Mouse (Mus musculus) limb, embryonic 13.5 days (tissue): ENCODE results near the gene Coa7. TPM values are rescaled to one million over a fixed set of nuclear protein-coding genes. Genes with fewer than 3 reads are reported as not detected.
"Not testable (repeated sequence)": the region's sequence is repeated elsewhere in the genome, so short reads cannot be mapped to it uniquely, and the experiment has no call there.

ENCODE experiments used
- ATAC-seq: fragments of 200-750 bp; cut with Nextera tagmentation; 2 replicates; pipeline ENCODE4 v1.8.0; 2017; ENCODE audit warnings: low read depth, moderate number of reproducible peaks, moderate TSS enrichment; ENCODE audit not compliant: low FRiP score
- H3K27ac ChIP-seq: fragments of 300-500 bp; sonication (generic); 2 replicates; pipeline ENCODE4 v1.5.1; 2015; ENCODE audit warnings: inconsistent platforms, mild to moderate bottlenecking, moderate library complexity
- H3K27me3 ChIP-seq: fragments of 300-500 bp; sonication (generic); 2 replicates; pipeline ENCODE4 v1.6.1; 2015; ENCODE audit warnings: mild to moderate bottlenecking, inconsistent platforms
- H3K36me3 ChIP-seq: fragments of 300-500 bp; sonication (generic); 2 replicates; pipeline ENCODE4 v1.6.1; 2015; ENCODE audit warnings: inconsistent platforms, mild to moderate bottlenecking, moderate library complexity
- H3K4me1 ChIP-seq: fragments of 300-500 bp; sonication (generic); 2 replicates; pipeline ENCODE4 v1.6.1; 2015; ENCODE audit warnings: inconsistent platforms
- H3K4me2 ChIP-seq: fragments of 300-500 bp; sonication (generic); replicated peaks from 2 replicates; pipeline ENCODE4 v1.6.1; 2015; ENCODE audit warnings: inconsistent platforms, mild to moderate bottlenecking, moderate library complexity
- H3K4me3 ChIP-seq: fragments of 300-500 bp; sonication (generic); 2 replicates; pipeline ENCODE4 v1.5.1; 2015; ENCODE audit warnings: moderate library complexity, mild to moderate bottlenecking, inconsistent platforms
- H3K9ac ChIP-seq: fragments of 300-500 bp; sonication (generic); 2 replicates; pipeline ENCODE4 v1.6.1; 2015; ENCODE audit warnings: mild to moderate bottlenecking, inconsistent platforms
- H3K9me3 ChIP-seq: fragments of 300-500 bp; sonication (generic); 2 replicates; pipeline ENCODE4 v1.6.1; 2016; ENCODE audit warnings: inconsistent platforms
- WGBS: fragments of 180-500 bp; shearing (Covaris S2); methylation state at CpG from one replicate; pipeline ENCODE4 v1.1.7; 2015; 5-methylcytosine and 5-hydroxymethylcytosine counted together
- polyA plus RNA-seq: library from polyadenylated mRNA; unstranded; fragments of >200 nt; fragmentation: Nextera tagmentation; extraction: Ambion mirVana; gene quantifications from 2 replicates; pipeline ENCODE4 v1.2.1, GENCODE M21; 2015

The Coa7 gene
- polyA plus RNA-seq, 1 experiment from 2014 or later: 49.0 TPM

DNA sequence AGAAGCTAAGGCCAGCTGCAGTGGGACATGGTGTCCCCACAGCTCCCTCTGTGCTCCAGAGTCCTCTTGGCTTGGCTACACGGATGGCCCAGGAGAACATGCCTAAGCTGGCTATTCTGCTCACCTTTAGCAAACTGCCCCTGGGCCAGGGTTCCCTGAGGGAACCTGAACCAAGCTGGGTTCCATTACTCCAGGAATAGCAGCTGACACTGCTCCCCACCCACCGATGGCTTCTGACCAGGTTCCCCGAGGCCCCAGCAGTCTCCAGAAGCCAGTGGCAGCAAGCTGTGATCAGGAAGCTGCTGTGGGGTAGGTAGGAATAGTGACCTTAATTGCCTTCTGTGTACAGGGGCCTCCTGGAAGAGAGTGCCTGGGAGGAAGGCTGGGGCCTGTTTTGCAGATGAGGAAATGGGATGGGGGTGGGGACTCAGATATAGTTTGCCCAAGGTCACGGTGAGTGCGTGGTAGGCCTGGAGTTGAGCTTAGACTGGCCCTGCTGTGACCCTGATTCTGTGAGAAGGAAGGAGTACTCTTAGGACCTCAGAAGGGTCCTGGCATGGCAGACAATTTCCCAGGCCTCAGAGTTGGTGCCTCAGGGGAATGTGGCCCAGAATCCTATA is 20.4 kb downstream of the Coa7 start:
- ATAC-seq: no peak
- no peaks in the 10 kb centered on the region for H3K27me3 ChIP-seq
- peak overlapping the region; percentile 92 for H3K27ac ChIP-seq
- H3K9me3 ChIP-seq: no peaks in the 10 kb centered on the region
- WGBS: 11% methylated on average over 5 of the region's 5 CpGs
- H3K36me3 ChIP-seq: no peaks in the 10 kb centered on the region
- peak overlapping the region; percentile 31; the same call in 1 of the 2 replicates for H3K9ac ChIP-seq
- H3K4me3 ChIP-seq: no peak overlapping the region
- H3K4me1 ChIP-seq: peaks cover 64% of the 10 kb centered on the region
- no peak overlapping the region; the same call in 1 of the 2 replicates for H3K4me2 ChIP-seq

DNA sequence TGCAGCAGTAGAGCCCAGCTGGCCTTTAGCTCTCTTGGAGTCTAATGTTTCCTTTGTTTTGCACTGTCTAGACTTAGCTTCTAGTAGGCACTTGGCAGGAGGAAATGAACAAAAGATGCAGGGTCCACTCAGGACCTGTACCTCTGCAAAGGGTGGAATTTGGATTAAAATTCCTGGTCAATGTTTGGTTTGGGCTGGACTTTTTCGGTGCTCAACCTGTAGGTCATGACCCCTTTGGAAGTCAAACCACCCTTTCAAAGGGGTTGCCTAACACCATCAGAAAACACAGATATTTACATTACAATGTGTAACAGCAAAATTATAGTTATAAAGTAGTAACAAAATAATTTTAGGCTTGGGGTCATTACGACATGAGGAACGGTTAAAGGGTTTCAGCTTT is 21.1 kb downstream of the Coa7 start:
- Histone ChIP-seq H3K4me3 (no peak overlapping the region), H3K9ac (no peak overlapping the region), H3K27ac (peak overlapping the region; percentile 92), H3K36me3 (no peaks in the 10 kb centered on the region), H3K9me3 (no peaks in the 10 kb centered on the region), H3K4me1 (peaks cover 63% of the 10 kb centered on the region), H3K27me3 (no peaks in the 10 kb centered on the region), H3K4me2 (no peak overlapping the region)
- ATAC-seq: no peak
- 53% methylated on average over 3 of the region's 3 CpGs for WGBS

DNA sequence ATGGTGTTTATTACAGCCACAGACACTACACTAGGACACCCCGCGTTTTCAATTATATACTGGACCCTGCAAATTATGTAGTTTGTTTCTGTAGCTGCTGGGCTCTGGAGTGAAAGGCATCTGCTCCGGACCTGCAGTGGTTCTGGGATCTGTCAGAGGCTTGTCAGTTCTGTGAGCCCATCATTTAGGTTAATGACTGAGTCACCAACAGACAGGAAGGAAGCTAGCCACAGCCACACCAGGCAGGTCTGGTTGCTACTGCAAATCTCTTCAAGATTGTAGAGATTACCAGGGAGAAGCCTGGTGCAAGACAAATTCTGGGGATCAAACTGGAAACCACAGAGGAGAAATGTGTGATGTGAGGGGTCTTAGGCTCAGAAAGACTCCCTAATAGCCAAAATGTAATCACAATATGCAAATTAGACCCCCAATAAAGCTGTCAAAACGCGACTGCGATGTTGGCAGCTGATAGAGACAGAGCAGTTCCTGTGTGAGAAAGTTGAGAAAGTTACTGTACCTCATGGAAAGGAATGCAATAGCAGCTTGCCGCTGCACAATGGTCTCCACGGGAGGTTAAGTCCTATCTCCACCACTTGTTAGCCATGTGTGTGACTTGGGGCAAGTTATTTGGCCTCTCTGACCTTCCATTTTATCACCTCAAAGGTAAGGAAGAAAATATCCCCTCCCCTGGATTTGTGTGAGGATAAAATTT is 22.1 kb downstream of the Coa7 start:
- 5% methylated on average over 8 of the region's 8 CpGs for WGBS
- ATAC-seq: no peak
- Histone ChIP-seq H3K36me3 (no peaks in the 10 kb centered on the region), H3K9me3 (no peaks in the 10 kb centered on the region), H3K9ac (peak overlapping the region; percentile 19; the same call in 1 of the 2 replicates), H3K4me1 (peaks cover 61% of the 10 kb centered on the region), H3K4me3 (no peak overlapping the region), H3K4me2 (peak overlapping the region; percentile 35), H3K27me3 (no peaks in the 10 kb centered on the region), H3K27ac (peak overlapping the region; percentile 92)

DNA sequence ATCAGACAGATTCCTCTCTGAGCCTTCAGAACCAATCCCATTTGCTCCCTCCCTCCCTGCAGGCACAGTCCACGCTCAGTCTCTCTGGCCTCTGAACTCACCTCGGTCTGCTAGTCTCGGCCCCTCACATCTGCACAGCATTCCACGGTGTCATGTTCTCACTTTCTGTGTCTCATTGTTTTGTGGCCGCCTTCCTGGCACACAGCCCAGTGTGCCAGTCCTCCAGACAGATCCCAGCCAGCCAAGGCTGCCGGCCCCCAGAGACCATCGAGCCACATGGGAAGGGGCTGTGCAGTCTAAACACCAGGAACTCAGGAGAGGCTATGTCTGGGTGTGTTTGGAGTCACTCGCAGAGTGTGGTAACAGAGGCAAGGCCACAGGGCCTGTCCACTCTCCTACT is 22.9 kb downstream of the Coa7 start:
- H3K4me1 ChIP-seq: peaks cover 61% of the 10 kb centered on the region
- peak; percentile 87 for ATAC-seq
- H3K27me3 ChIP-seq: no peaks in the 10 kb centered on the region
- WGBS: 2% methylated on average over 8 of the region's 8 CpGs
- H3K4me2 ChIP-seq: peak overlapping the region; percentile 35
- H3K9me3 ChIP-seq: no peaks in the 10 kb centered on the region
- no peaks in the 10 kb centered on the region for H3K36me3 ChIP-seq
- H3K4me3 ChIP-seq: no peak overlapping the region
- H3K27ac ChIP-seq: peak overlapping the region; percentile 92
- H3K9ac ChIP-seq: peak overlapping the region; percentile 43

DNA sequence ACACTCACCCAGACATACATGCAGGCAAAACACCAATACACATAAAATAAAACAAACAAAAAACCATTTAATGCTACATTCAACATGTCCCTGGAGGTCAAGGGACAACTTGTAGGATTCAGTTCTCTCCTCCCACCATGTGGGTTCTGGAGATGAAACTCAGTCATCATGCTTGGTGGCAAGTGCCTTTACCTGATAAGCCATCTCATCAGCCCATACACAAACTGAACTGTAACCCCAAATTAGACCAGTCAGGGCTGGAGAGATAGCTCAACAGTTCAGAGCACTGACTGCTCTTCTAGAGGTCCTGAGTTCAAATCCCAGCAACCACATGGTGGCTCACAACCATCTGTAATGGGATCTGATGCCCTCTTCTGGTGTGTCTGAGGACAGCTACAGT is 25.7 kb downstream of the Coa7 start:
- H3K4me1 ChIP-seq: peaks cover 60% of the 10 kb centered on the region
- not testable (repeated sequence) for H3K4me2 ChIP-seq, H3K9ac ChIP-seq, H3K36me3 ChIP-seq, ATAC-seq, H3K9me3 ChIP-seq, H3K27me3 ChIP-seq, H3K27ac ChIP-seq, H3K4me3 ChIP-seq

DNA sequence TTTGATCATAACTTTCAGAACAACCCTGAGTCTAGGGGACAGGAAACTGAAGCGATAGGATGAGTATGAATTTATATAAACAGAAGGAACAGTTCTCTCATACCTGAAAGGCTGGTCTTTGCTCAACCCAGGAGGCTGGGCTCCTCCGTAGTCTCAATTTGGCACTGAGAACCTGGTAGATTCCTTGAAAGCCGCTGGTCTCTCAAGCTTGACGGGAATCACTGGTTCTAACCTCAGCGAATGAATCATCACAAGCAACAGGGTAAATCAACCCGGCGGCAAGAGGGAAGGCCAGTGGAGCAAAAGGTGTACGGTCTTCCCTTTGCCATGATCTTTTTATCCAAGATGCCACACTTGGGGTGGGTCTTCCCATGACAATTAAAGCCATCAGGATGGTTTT is 29.5 kb downstream of the Coa7 start:
- Histone ChIP-seq H3K4me3 (no peak overlapping the region), H3K4me1 (peaks cover 65% of the 10 kb centered on the region), H3K27me3 (no peaks in the 10 kb centered on the region), H3K4me2 (no peak overlapping the region), H3K36me3 (no peaks in the 10 kb centered on the region), H3K9ac (no peak overlapping the region), H3K9me3 (no peaks in the 10 kb centered on the region), H3K27ac (no peak overlapping the region)
- WGBS: 92% methylated on average over 8 of the region's 8 CpGs
- no peak for ATAC-seq

DNA sequence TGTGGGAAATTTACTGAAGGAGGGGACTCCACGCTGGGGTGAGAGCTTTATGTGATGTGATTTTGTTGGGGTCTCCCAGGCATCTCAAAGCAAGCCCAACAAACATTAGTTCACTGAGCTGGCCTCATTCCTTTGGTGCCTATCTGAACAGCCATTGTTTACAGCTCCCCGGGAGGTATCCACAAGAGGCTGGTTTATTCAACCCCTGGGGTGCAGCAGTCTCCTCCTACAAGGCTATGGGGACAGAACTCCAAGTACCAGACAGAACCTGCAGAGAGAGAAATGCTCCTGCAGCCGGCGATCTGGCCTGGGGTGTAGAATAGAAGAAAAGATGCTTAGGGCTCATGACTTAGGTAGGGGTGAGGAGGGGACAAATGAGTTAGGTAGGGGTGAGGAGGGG is 30.6 kb downstream of the Coa7 start:
- H3K4me2 ChIP-seq: no peak overlapping the region
- no peaks in the 10 kb centered on the region for H3K36me3 ChIP-seq
- no peak overlapping the region for H3K4me3 ChIP-seq
- WGBS: 12% methylated on average over 4 of the region's 4 CpGs
- H3K9me3 ChIP-seq: no peaks in the 10 kb centered on the region
- H3K9ac ChIP-seq: no peak overlapping the region
- peaks cover 76% of the 10 kb centered on the region for H3K4me1 ChIP-seq
- peak overlapping the region; percentile 89; the same call in 1 of the 2 replicates for H3K27ac ChIP-seq
- ATAC-seq: no peak
- no peaks in the 10 kb centered on the region for H3K27me3 ChIP-seq

DNA sequence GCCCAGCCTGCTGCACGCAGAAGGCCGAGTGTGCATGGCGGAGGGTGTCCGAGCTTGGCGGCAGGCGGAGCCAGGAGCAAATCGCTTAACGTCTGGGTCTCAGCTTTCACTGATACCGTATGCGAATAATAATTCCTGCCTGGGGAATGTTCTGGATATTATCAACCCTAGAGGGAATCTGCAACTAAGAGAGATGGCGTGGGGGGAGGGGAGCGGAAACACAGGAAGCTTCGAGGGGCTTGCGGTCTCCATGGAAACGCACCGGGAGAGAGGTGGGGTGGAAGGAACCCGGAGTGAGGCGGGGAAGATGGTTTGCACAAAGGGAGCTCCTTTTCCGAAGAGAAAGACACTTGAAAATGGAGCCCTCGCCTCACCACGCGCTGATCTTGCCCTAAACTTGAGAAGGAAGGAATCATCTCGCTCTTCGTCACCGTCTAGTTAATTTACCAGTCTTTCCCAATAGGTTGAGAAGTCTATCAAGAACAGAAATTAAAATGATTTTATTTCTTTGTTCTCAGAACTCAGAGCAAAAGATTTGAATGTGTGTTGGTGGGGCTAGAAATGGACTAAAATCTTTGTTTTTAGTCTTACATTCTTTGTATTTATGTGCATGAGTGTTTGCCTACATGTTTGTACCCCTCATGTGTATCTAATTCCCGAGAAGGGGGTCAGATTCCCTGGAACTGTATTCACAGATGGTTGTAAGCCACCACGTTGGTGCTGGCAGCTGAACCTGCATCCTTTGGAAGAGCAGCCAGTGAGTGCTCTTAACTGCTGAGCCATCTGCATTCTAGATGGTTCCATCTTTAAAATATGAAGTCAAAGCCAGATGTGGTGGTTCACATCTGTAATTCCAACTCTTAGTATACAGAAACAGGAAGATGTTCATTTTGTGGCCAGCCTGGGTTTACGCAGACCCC is 32.5 kb downstream of the Coa7 start:
- H3K27me3 ChIP-seq: no peaks in the 10 kb centered on the region
- H3K9ac ChIP-seq: peak overlapping the region; percentile 55
- H3K4me2 ChIP-seq: peak overlapping the region; percentile 54
- H3K27ac ChIP-seq: peak overlapping the region; percentile 89
- no peaks in the 10 kb centered on the region for H3K9me3 ChIP-seq
- H3K36me3 ChIP-seq: no peaks in the 10 kb centered on the region
- peak; percentile 73; the same call in 1 of the 2 replicates for ATAC-seq
- WGBS: 6% methylated on average over 28 of the region's 28 CpGs
- H3K4me1 ChIP-seq: peaks cover 73% of the 10 kb centered on the region
- H3K4me3 ChIP-seq: peak overlapping the region; percentile 24

DNA sequence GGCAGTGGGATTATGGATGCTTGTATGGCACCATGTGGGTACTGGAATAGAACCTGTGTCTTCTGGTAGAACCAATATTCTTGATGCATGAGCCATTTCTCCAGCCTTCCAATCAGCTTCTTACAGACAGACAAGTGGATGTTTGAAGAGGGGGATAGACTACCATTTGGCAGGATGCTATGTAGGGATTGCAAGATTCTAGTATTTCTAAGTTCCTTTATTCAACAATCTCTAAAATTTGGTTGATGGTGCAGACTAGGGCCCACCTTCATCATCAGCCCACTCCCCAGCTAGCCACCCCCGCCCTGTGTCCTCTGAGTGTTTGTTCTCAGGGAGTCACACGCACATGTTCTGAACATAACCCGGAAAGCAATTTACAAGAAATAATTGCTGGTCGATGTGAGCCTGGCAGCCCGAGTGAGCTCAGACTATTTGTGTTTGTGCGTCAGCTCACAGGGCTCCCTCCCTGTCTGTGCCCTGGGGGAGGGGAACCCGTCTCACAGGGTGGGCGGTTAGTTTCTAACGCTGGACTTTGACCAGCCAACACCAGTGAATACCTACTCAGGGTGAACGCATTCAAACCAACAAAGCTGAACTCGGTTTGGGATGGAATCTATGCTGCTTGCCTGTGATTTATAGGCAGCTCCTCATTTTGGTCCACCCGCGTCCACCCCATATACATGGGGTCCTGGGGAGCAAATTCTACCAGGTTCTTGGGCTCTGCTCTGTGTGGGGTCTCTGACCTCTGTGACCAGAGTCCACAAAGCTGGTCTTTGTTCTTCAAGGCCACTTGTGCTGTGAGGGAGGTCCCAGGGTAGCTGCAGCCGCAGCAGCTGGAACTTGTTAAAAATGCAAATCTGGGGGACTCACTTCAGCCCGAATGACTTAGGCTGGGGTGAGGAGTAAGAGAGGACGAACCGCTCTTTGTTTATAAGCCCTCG is 34.7 kb downstream of the Coa7 start:
- 3% methylated on average over 18 of the region's 18 CpGs for WGBS
- no peaks in the 10 kb centered on the region for H3K27me3 ChIP-seq
- peaks cover 60% of the 10 kb centered on the region for H3K4me1 ChIP-seq
- H3K9me3 ChIP-seq: no peaks in the 10 kb centered on the region
- H3K36me3 ChIP-seq: no peaks in the 10 kb centered on the region
- peak overlapping the region; percentile 93 for H3K27ac ChIP-seq
- H3K4me2 ChIP-seq: peak overlapping the region; percentile 48
- peak overlapping the region; percentile 21; the same call in 1 of the 2 replicates for H3K9ac ChIP-seq
- H3K4me3 ChIP-seq: no peak overlapping the region
- ATAC-seq: peak; percentile 70

DNA sequence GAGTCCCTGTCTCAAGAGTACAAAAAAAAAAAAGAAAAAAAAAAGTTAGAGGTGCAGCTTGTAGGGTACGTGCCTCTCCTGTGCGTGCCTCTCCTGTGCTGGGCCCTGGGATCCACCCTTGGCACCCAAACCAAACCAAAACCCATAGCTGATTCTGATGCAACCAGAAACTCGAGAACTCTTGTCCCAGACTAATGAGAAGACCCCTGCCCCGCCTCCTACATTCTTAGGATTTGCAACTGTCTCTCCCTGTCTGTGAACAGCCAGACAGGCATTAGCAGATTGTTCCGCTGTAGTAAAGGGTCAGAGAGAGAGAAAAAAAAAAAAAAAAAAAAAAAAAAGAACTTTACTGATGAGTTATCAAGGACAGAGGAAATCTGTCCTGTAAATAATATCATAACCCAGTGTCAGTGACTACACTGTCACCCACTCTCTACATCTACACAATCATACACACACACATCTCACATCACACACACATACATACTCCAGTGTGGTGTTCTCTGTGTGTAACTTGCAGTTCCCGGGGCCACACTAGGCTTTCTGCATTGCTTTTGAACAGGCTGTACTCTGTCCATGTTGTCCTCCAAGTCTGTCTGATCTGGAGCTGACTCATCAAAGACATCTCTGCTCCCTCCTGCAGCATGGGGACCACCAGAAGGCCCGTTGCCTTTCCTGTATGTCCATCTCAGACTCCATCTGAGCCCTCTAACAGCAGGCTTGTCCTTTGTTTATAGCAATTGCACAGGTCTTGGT is 35.6 kb downstream of the Coa7 start:
- H3K4me1 ChIP-seq: peaks cover 53% of the 10 kb centered on the region
- peak overlapping the region; percentile 48 for H3K4me2 ChIP-seq
- H3K9ac ChIP-seq: peak overlapping the region; percentile 19; the same call in 1 of the 2 replicates
- no peak overlapping the region for H3K4me3 ChIP-seq
- whole genome bisulfite sequencing: 9% methylated on average over 7 of the region's 7 CpGs
- H3K9me3 ChIP-seq: no peaks in the 10 kb centered on the region
- no peaks in the 10 kb centered on the region for H3K27me3 ChIP-seq
- peak; percentile 52; the same call in 1 of the 2 replicates for ATAC-seq
- H3K36me3 ChIP-seq: no peaks in the 10 kb centered on the region
- H3K27ac ChIP-seq: peak overlapping the region; percentile 93

DNA sequence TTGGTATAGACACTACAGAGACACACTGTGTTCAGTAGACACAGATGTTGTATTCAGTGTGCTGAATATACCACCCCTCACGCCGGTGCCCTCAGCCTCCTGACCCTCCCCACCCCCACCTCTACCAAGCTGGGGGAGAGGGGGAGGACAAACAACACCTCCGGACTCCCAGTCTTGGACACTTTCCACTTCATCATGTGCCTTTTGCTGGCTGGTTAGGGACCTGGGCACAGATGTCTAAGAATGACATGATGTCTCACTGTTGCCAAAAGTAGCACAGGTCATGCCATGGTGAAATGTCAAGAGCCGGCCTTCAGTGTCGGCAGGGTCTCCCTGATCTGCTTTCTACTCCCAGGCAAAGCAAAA is 36.2 kb downstream of the Coa7 start:
- peaks cover 48% of the 10 kb centered on the region for H3K4me1 ChIP-seq
- H3K9ac ChIP-seq: no peak overlapping the region
- no peaks in the 10 kb centered on the region for H3K27me3 ChIP-seq
- H3K36me3 ChIP-seq: no peaks in the 10 kb centered on the region
- H3K4me3 ChIP-seq: no peak overlapping the region
- 16% methylated on average over 5 of the region's 5 CpGs for WGBS
- H3K4me2 ChIP-seq: 0 out of 2 replicates have a peak overlapping the region, but pooled peaks have one; percentile 12
- ATAC-seq: no peak
- H3K27ac ChIP-seq: peak overlapping the region; percentile 93
- H3K9me3 ChIP-seq: no peaks in the 10 kb centered on the region
